Mouse (Mus musculus): ENCODE results near the gene 1500009L16Rik.

DNA sequence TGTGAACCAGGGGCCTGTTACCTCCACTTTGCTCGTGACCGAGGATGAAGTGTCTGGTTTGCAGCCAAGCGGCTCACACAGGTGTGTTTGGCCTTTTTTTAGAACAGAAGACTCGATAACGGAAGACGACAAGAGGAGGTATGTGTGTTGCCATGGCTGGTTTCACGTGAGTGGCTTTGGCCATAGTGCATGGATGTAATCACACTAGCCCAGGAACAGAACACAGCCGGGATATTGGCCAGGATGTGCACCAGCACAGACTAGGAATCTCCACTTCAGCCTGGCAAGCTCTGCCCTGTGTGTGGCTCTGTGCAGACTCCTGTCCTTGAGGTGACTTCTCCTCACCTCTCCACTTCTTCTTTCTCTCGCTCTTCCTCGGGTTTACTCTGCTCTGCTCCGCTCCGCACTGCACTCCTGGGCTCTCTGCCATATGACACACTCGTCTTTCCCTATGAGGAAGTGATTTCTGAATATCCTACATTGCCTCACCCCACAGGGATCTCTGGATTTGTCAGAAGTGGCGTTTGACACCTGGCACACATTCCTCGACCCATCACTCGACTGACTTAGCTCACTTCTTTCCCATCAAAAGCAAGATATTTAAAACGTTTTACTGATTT is 34.8 kb downstream of the 1500009L16Rik start:
- no peak for TF ChIP-seq GATA1 (IDR thresholded peaks at IDR 0.05; ENCODE audit: low read length)
- TF ChIP-seq TAL1 (IDR thresholded peaks at IDR 0.05; ENCODE audit: low read length) = no peak

All from erythroblast, embryonic 14.5 days (primary cell).